Mouse (Mus musculus): ENCODE measurements around the gene Zwilch. TPM values are rescaled to one million over a fixed set of nuclear protein-coding genes. Genes with fewer than 3 reads are reported as not detected.

Gene Zwilch
- total RNA-seq, 4 experiments from 2014 or later: 0.60 to 1.4 (median 1.0) TPM

DNA sequence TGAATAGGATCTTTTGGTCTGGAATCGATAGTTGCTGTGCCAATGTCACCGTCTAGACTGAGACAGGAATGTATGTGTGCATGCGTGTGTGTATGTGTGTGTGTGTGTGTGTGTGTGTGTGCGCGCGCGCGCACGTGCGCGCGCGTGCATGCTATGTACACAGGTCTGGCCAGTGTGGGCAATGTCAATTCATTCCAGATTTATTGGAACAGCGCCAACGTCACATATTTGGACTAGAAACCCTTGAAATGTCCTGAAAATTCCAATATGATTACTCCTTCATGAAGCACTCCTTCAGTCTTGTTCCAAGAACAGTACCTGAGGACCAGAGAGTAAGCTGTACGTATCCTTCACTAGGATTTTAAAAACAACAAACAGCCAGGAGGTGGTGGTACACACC is 62.4 kb downstream of the Zwilch start:
- no peak for DNase-seq (ENCODE audit: low spot score)

DNA sequence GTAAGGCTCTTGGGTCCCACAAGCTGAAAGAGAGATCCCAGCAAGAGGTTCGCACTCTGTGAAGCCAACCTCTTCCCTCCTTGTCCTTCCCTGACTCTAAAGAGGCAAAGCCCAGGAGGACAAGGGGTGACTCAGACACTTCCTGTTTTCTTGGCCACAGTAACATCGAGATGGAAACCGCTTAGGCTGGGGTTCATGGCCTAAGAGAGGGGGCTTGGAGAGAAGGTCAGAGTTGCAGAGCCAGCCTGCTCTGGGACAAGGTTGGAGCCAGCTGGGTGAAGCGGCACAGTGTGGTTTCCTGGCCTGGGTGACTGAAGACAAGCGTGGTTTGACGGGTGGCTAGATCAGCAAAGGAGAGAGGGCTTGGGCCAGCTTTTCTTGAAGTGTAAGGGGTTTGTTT is 67.6 kb downstream of the Zwilch start:
- no peak for DNase-seq (ENCODE audit: low spot score)

GRCm38 (mm10) chr9:64100442-64100841 is 72.5 kb downstream of the Zwilch start:
- peak; percentile 70 for DNase-seq (ENCODE audit: low spot score)

DNA sequence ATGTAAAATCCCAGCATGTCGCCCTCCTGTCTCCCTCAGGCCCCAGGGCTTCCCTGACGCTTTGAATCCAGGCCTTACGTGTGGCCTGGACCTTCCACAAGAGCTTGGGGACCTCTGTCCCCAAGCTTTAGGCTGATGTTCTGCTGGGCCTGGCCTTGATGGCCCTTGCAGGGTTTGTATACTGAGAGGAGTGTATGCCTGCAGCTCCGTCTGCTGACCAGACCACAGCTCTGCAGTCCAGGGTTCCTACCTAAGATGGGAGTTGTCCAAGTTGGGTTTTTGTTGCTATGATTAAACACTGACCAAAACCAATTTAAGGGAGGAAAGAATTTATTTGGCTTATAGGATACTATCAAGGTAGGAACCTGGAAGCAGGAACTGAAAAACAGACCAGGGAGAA is 74.6 kb downstream of the Zwilch start:
- DNase-seq (ENCODE audit: low spot score): no peak

- DNase-seq (ENCODE audit: low spot score): no peak
Measured at GRCm38 (mm10) chr9:64094083-64094482, 78.8 kb downstream of the Zwilch start.

DNA sequence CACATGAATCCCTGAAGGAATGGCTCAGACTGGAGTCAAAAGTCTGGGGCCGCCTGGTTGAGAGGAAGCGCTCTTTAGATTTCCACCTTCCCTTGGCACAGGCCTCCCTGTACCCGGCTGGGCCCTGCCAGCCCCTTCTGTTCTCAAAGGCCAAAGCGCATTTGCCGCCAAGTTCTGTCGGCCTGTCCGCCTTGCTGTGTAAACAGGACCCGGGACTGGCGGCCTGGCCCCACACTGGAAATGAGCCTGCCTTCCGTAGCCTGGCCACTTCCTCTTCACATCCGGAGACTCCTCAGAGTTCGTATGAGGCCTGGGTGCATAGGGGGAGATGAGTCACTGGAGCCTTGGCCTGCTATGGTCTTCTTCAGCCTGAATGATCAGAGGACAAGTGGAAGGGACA is 83.9 kb downstream of the Zwilch start:
- peak; percentile 63 for DNase-seq (ENCODE audit: low spot score)

GRCm38 (mm10) chr9:64088346-64088745 is 84.6 kb downstream of the Zwilch start:
- DNase-seq (ENCODE audit: low spot score): no peak

GRCm38 (mm10) chr9:64087461-64088235 is 85.3 kb downstream of the Zwilch start:
- peak; percentile 83 for DNase-seq (ENCODE audit: low spot score)

Other genes starting within 250 kb of the Zwilch start
- gene Smad6, start 151.0 kb downstream of the Zwilch start, total RNA-seq (2022): 10 to 100 TPM; 10.9 to 16.5 (median 11.9) TPM
- gene Lctl, start 56.0 kb downstream of the Zwilch start, total RNA-seq (2022): under 1 TPM in 2 of 4 experiments, not detected in 2; 0.68 to 0.75 TPM
- 100 to 1,000 TPM; 430 to 483 (median 463) TPM for gene Rpl4, start 271 bp upstream of the Zwilch start, total RNA-seq (2022)
- 10 to 100 TPM; 19.0 to 28.0 (median 23.1) TPM for gene Snapc5, start 6.2 kb upstream of the Zwilch start, total RNA-seq (2022)
- 1 to 10 TPM; 2.8 to 3.7 (median 3.2) TPM for gene Uchl4, start 62.1 kb upstream of the Zwilch start, total RNA-seq (2022)
- gene Map2k1, start 80.5 kb upstream of the Zwilch start, total RNA-seq (2022): 10 to 100 TPM; 46.1 to 51.3 (median 48.7) TPM
- 10 to 100 TPM in 3 of 4 experiments, 1 to 10 TPM in 1; 9.3 to 12.9 (median 11.0) TPM for gene Tipin, start 108.5 kb upstream of the Zwilch start, total RNA-seq (2022)
- gene Dis3l, start 168.2 kb upstream of the Zwilch start, total RNA-seq (2022): 10 to 100 TPM; 25.1 to 29.9 (median 27.1) TPM
- gene Megf11, start 212.5 kb upstream of the Zwilch start, total RNA-seq (2022): 1 to 10 TPM in 2 of 4 experiments, under 1 TPM in 2; 0.81 to 1.8 (median 1.0) TPM

Measured in heart, adult 8-10 months (tissue).